Comparison of ENCODE assay signal across 19 mouse cellular contexts in the genomic region with DNA sequence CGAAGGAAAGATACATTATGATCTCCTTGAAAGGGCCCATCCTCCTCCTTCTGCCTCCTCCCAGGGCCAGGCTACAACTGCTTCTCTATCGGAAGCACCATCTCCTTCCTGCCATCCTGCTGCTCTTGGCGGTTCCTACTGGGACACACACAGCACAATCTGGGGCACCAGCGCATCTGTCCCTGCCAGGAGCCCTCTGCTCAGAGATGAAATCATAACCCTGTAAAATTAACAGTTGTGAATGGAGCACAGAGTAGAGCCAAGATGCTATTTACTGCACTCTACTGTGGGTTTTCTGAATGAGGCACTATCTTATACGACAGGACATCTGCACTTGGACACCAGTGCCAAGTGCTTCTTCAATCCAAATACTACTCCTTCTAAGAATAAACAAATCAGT. TPM values are rescaled to one million over a fixed set of nuclear protein-coding genes. Genes with fewer than 3 reads are reported as not detected.
DNase-seq lines count a peak whose midpoint lies in the region; ATAC-seq and TF ChIP-seq lines count a peak whose summit lies in the region.
"Had no signal": no experiment of that assay in that cellular context is flagged by ENCODE, and none has a peak within 500 bp of the region (broad histone marks: within the 10 kb centered on the region; RNA-seq: fewer than 3 reads in every experiment).

No protein-coding gene starts in this region.

- peaks cover 26% of the 10 kb centered on the region for H3K36me3 ChIP-seq in hindbrain, embryonic 14.5 days (replicated peaks; ENCODE audit: control insufficient read depth, insufficient read depth)
- peaks cover 7% of the 10 kb centered on the region for H3K36me3 ChIP-seq in hindbrain, embryonic 13.5 days
- no peaks in the 10 kb centered on the region for H3K36me3 ChIP-seq in lung, embryonic 14.5 days (ENCODE audit: insufficient read depth)
- H3K36me3 ChIP-seq: limb, embryonic 15.5 days; midbrain, embryonic 12.5 days had no signal

- no peak overlapping the region for H3K4me2 ChIP-seq in hindbrain, embryonic 14.5 days (replicated peaks)
- H3K4me2 ChIP-seq in hindbrain, embryonic 13.5 days, result no peak overlapping the region
- no peak overlapping the region for H3K4me2 ChIP-seq in lung, embryonic 14.5 days
- H3K4me2 ChIP-seq: heart, embryonic 12.5 days; limb, embryonic 15.5 days; midbrain, embryonic 12.5 days had no signal

- DNase-seq in hindbrain, embryonic 14.5 days (ENCODE audit: low spot score), result no peak
- DNase-seq in lung, embryonic 14.5 days, result peak; percentile 23
- DNase-seq in lung, postnatal 36 days, result no peak
- DNase-seq in cerebellum, adult 8-10 months, result peak; percentile 48
- peak; percentile 52 for DNase-seq in retina, embryonic 14.5 days (ENCODE audit: low spot score)
- DNase-seq in gastrocnemius, postnatal 10 days, result no peak
- no peak for DNase-seq in right cerebral cortex, adult 2 months (ENCODE audit: low spot score in 2 of 2)
- DNase-seq: adrenal gland, adult 2 months; B cell, adult 2 months; heart, postnatal 36 days; kidney, adult 18-20 months; kidney, postnatal 25 days; liver, postnatal 0 days; lung, postnatal 4 days; thymus, adult 2 months had no signal

- WGBS in hindbrain, embryonic 14.5 days, result 69% methylated on average over 5 of the region's 5 CpGs
- 72% methylated on average over 5 of the region's 5 CpGs for WGBS in hindbrain, embryonic 13.5 days
- 73% methylated on average over 5 of the region's 5 CpGs for WGBS in lung, embryonic 14.5 days

- H3K27me3 ChIP-seq in hindbrain, embryonic 14.5 days (ENCODE audit: control insufficient read depth, insufficient read depth, low read length), result no peaks in the 10 kb centered on the region
- no peaks in the 10 kb centered on the region for H3K27me3 ChIP-seq in hindbrain, embryonic 13.5 days
- H3K27me3 ChIP-seq in lung, embryonic 14.5 days (ENCODE audit: insufficient read depth, low read length), result no peaks in the 10 kb centered on the region
- H3K27me3 ChIP-seq: heart, embryonic 12.5 days; limb, embryonic 15.5 days; midbrain, embryonic 12.5 days had no signal

- H3K4me1 ChIP-seq in hindbrain, embryonic 14.5 days (replicated peaks; ENCODE audit: control insufficient read depth, insufficient read depth, low read length), result 0 out of 2 replicates have a peak, but pooled peaks cover 11% of the 10 kb centered on the region
- H3K4me1 ChIP-seq in hindbrain, embryonic 13.5 days (replicated peaks), result peaks cover 8% of the 10 kb centered on the region
- H3K4me1 ChIP-seq in lung, embryonic 14.5 days (ENCODE audit: insufficient read depth), result no peaks in the 10 kb centered on the region
- H3K4me1 ChIP-seq: heart, embryonic 12.5 days; limb, embryonic 15.5 days; midbrain, embryonic 12.5 days had no signal

- peak; percentile 44; the same call in 1 of the 2 replicates for ATAC-seq in hindbrain, embryonic 14.5 days (ENCODE audit: low FRiP score)
- ATAC-seq in hindbrain, embryonic 13.5 days (ENCODE audit: low FRiP score), result no peak; the same call in 1 of the 2 replicates
- no peak for ATAC-seq in lung, embryonic 14.5 days (ENCODE audit: insufficient read depth)
- ATAC-seq: liver, postnatal 0 days had no signal

- no peak for TF ChIP-seq CTCF in lung, embryonic 14.5 days (IDR thresholded peaks at IDR 0.05; ENCODE audit: low read depth)

- no peak overlapping the region for H3K27ac ChIP-seq in hindbrain, embryonic 14.5 days
- H3K27ac ChIP-seq in hindbrain, embryonic 13.5 days, result no peak overlapping the region; the same call in 1 of the 2 replicates
- no peak overlapping the region for H3K27ac ChIP-seq in lung, embryonic 14.5 days (ENCODE audit: low read depth)
- H3K27ac ChIP-seq: limb, embryonic 15.5 days; midbrain, embryonic 12.5 days had no signal

- no peak overlapping the region for H3K4me3 ChIP-seq in hindbrain, embryonic 14.5 days (replicated peaks; ENCODE audit: low read length)
- H3K4me3 ChIP-seq in hindbrain, embryonic 13.5 days, result no peak overlapping the region
- H3K4me3 ChIP-seq in lung, embryonic 14.5 days (ENCODE audit: low read depth, low read length), result no peak overlapping the region
- H3K4me3 ChIP-seq: heart, embryonic 12.5 days; limb, embryonic 15.5 days; midbrain, embryonic 12.5 days had no signal

- no peaks in the 10 kb centered on the region for H3K9me3 ChIP-seq in hindbrain, embryonic 14.5 days (ENCODE audit: control insufficient read depth, low read length)
- H3K9me3 ChIP-seq in hindbrain, embryonic 13.5 days, result no peaks in the 10 kb centered on the region
- H3K9me3 ChIP-seq in lung, embryonic 14.5 days (ENCODE audit: low read depth, low read length), result no peaks in the 10 kb centered on the region
- H3K9me3 ChIP-seq: heart, embryonic 12.5 days; limb, embryonic 15.5 days; midbrain, embryonic 12.5 days had no signal

- H3K9ac ChIP-seq in hindbrain, embryonic 14.5 days, result no peak overlapping the region
- H3K9ac ChIP-seq in hindbrain, embryonic 13.5 days, result no peak overlapping the region
- H3K9ac ChIP-seq in lung, embryonic 14.5 days, result no peak overlapping the region
- H3K9ac ChIP-seq: heart, embryonic 12.5 days; limb, embryonic 15.5 days; liver, postnatal 0 days; midbrain, embryonic 12.5 days had no signal

RNA-seq across cellular contexts. Expression of gene Gap43, which starts 46.0 kb away (rescaled TPM):
- 1,468 and 1,692 TPM in 2 replicates for polyA plus RNA-seq in hindbrain, embryonic 14.5 days (2014; fragmentation: Nextera tagmentation; extraction: Ambion mirVana)
- 994 and 1,047 TPM in 2 replicates for polyA plus RNA-seq in hindbrain, embryonic 13.5 days (2015; fragmentation: Nextera tagmentation; extraction: Ambion mirVana)
- polyA plus RNA-seq in lung, embryonic 14.5 days (2014; fragmentation: Nextera tagmentation; extraction: Ambion mirVana), result 14.8 and 14.9 TPM in 2 replicates
- 10 to 100 TPM in 1 of 2 experiments, 1 to 10 TPM in 1; 9.5 to 14.7 TPM for total RNA-seq in gastrocnemius, postnatal 10 days (2021)
- polyA plus RNA-seq: adrenal gland, adult 2 months; thymus, adult 2 months had no signal

Comparison
In these comparisons a context has a peak if more than half of its experiments do, and no peak if none do; other contexts are left out.
1. DNase-seq: peak in lung, embryonic 14.5 days (single experiment), cerebellum, adult 8-10 months (single experiment) and retina, embryonic 14.5 days (single experiment); none in hindbrain, embryonic 14.5 days (single experiment), lung, postnatal 36 days (single experiment), gastrocnemius, postnatal 10 days (single experiment) and right cerebral cortex, adult 2 months (0 of 2).
2. RNA of gene Gap43, which starts 46.0 kb away (polyA plus RNA-seq): 1,468 to 1,692 TPM in hindbrain, embryonic 14.5 days and 994 to 1,047 TPM in hindbrain, embryonic 13.5 days; 14.8 to 14.9 TPM in lung, embryonic 14.5 days; every median in the first group is over 10 times any median in the second.